Mouse (Mus musculus): ENCODE measurements around the gene Olfr1130. TPM values are rescaled to one million over a fixed set of nuclear protein-coding genes. Genes with fewer than 3 reads are reported as not detected.

The Olfr1130 gene
- polyA plus RNA-seq (2014; fragmentation: Illumina TruSeq; extraction: RNeasy Lipid Tissue Mini Kit (QIAGEN cat#74804); ENCODE audit: low replicate concordance), result not detected

DNA sequence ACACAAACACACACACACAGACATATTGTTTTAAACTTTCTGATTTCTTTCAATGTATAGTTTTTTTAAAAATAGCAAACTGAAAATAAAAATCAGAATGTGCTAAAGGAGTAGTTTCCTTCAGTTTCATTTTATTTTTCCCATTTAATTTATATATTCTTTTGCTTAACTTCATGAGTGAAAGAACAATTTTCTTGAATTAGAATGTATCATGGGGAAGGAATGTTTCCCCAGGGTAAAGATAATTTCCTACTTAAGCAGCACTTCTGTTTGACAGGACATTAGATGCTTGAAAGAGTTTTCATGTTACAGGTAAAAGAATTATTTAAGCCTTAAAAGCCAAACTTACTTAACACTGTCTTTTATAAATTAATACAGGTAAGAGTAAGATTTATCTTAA, at the start of gene Olfr1130:
Olfr1130 (plus strand) TSS at position 301 of the 400 bp plus-strand sequence.

DNA sequence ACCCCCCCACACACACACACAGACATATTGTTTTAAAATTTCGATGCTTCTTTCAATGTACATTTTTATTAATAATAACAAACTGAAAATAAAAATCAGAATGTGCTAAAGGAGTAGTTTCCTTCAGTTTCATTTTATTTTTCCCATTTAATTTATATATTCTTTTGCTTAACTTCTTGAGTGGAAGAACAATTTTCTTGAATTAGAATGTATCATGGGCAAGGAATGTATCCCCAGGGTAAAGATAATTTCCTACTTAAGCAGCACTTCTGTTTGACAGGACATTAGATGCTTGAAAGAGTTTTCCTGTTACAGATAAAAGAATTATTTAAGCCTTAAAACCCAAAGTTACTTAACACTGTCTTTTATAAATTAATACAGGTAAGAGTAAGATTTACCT, 32.4 kb upstream of the Olfr1130 start, which contains the start of gene Olfr1129:
Olfr1129 (plus strand) TSS at position 301 of the 400 bp plus-strand sequence.

DNA sequence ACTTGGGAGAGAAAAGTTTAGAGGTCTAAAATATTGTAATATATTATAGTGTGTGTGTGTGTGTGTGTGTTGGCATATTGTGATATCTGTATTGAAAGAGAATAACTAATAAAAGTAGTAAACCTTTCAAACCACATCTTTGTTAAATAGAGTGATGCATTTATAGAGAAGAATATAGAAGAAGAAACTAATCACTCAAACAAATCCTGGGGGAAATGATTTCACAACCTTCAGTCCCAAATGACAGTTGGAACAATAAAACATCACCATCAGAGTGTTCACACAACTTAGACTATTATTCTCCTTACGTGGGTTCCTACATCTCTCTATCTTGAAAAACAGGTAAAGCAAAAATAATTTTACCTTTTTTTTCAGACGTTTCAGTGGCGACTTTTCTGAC, 20.8 kb downstream of the Olfr1130 start, which contains the start of gene Olfr1131:
Olfr1131 (plus strand) TSS at position 301 of the 400 bp plus-strand sequence.

DNA sequence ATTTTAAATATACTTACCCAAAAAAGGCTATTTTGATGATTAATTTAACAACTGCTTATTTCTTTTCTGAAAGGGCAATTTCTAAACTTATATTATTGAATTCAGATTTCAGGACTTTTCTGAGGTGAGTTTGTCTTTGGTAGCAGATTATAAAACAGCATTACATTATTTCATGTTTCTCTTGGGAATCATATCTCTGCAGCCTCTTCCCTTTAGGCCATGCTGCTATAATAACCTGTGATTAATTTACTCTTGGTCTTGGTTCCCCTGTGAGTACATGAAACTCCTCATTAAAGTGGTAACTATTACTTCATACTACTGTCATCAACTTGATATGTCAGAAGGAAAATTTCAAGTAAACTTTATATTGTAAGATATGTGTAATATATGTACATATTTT, 31.4 kb downstream of the Olfr1130 start, which contains the start of gene Olfr1132:
Olfr1132 (minus strand) TSS at position 101 of the 400 bp plus-strand sequence.

DNA sequence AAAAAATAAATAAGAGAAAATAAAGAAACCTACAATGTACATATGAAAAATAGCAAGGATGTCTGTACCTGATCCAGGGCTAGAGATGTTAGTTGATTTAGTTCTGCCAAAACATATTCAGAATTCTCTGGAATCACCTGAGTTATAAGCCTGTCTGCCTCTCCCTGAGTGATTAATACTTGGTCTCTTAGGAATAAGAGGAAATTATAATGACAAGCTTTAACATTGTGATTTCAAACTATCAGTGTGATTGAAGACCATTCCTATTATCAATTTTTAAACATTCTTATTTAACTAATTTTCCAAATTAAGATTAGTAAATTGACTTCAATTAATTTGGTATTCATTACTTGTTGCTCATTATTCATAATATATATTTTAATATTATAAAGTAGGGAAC, 41.3 kb downstream of the Olfr1130 start, which contains the start of gene Olfr1133:
Olfr1133 (minus strand) TSS at position 101 of the 400 bp plus-strand sequence.

DNA sequence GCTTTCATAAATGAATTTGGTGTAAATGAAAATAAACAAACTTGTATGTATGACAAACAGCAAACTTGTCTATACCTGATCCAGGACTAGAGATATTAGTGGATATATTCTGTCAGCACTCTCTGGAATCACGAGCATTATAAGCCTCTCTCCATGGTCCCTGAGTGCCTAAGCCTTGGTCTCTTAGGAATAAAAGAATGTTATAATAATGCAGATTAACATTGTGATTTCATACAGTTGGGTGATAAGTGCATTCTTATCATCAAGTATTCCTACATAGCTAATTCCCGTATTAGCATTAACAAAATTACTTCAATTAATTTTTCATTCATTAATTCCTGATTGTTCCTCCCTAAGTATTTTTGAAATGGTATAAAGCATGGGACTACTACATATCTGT, 52.3 kb downstream of the Olfr1130 start, which contains the start of gene Olfr1134:
Olfr1134 (minus strand) TSS at position 101 of the 400 bp plus-strand sequence.

Other genes starting within 250 kb of the Olfr1130 start
- not detected for gene Olfr1121, start 236.3 kb upstream of the Olfr1130 start, polyA plus RNA-seq (2014; fragmentation: Illumina TruSeq; extraction: RNeasy Lipid Tissue Mini Kit (QIAGEN cat#74804); ENCODE audit: low replicate concordance)
- gene Olfr1122, start 220.4 kb upstream of the Olfr1130 start, polyA plus RNA-seq (2014; fragmentation: Illumina TruSeq; extraction: RNeasy Lipid Tissue Mini Kit (QIAGEN cat#74804); ENCODE audit: low replicate concordance), result not detected
- not detected for gene Olfr1123, start 189.6 kb upstream of the Olfr1130 start, polyA plus RNA-seq (2014; fragmentation: Illumina TruSeq; extraction: RNeasy Lipid Tissue Mini Kit (QIAGEN cat#74804); ENCODE audit: low replicate concordance)
- not detected for gene Olfr1124, start 175.9 kb upstream of the Olfr1130 start, polyA plus RNA-seq (2014; fragmentation: Illumina TruSeq; extraction: RNeasy Lipid Tissue Mini Kit (QIAGEN cat#74804); ENCODE audit: low replicate concordance)
- not detected for gene Olfr1126, start 152.2 kb upstream of the Olfr1130 start, polyA plus RNA-seq (2014; fragmentation: Illumina TruSeq; extraction: RNeasy Lipid Tissue Mini Kit (QIAGEN cat#74804); ENCODE audit: low replicate concordance)
- not detected for gene Pramel7, start 109.1 kb upstream of the Olfr1130 start, polyA plus RNA-seq (2014; fragmentation: Illumina TruSeq; extraction: RNeasy Lipid Tissue Mini Kit (QIAGEN cat#74804); ENCODE audit: low replicate concordance)
- not detected for gene Pramel6, start 99.6 kb upstream of the Olfr1130 start, polyA plus RNA-seq (2014; fragmentation: Illumina TruSeq; extraction: RNeasy Lipid Tissue Mini Kit (QIAGEN cat#74804); ENCODE audit: low replicate concordance)
- not detected for gene Olfr153, start 74.4 kb upstream of the Olfr1130 start, polyA plus RNA-seq (2014; fragmentation: Illumina TruSeq; extraction: RNeasy Lipid Tissue Mini Kit (QIAGEN cat#74804); ENCODE audit: low replicate concordance)
- gene Olfr1128, start 60.7 kb upstream of the Olfr1130 start, polyA plus RNA-seq (2014; fragmentation: Illumina TruSeq; extraction: RNeasy Lipid Tissue Mini Kit (QIAGEN cat#74804); ENCODE audit: low replicate concordance), result not detected
- not detected for gene Olfr1129, start 32.3 kb upstream of the Olfr1130 start, polyA plus RNA-seq (2014; fragmentation: Illumina TruSeq; extraction: RNeasy Lipid Tissue Mini Kit (QIAGEN cat#74804); ENCODE audit: low replicate concordance)
- gene Olfr1131, start 20.9 kb downstream of the Olfr1130 start, polyA plus RNA-seq (2014; fragmentation: Illumina TruSeq; extraction: RNeasy Lipid Tissue Mini Kit (QIAGEN cat#74804); ENCODE audit: low replicate concordance), result not detected
- gene Olfr1132, start 31.3 kb downstream of the Olfr1130 start, polyA plus RNA-seq (2014; fragmentation: Illumina TruSeq; extraction: RNeasy Lipid Tissue Mini Kit (QIAGEN cat#74804); ENCODE audit: low replicate concordance), result not detected
- not detected for gene Olfr1133, start 41.2 kb downstream of the Olfr1130 start, polyA plus RNA-seq (2014; fragmentation: Illumina TruSeq; extraction: RNeasy Lipid Tissue Mini Kit (QIAGEN cat#74804); ENCODE audit: low replicate concordance)
- not detected for gene Olfr1134, start 52.2 kb downstream of the Olfr1130 start, polyA plus RNA-seq (2014; fragmentation: Illumina TruSeq; extraction: RNeasy Lipid Tissue Mini Kit (QIAGEN cat#74804); ENCODE audit: low replicate concordance)
- gene Olfr1135, start 67.5 kb downstream of the Olfr1130 start, polyA plus RNA-seq (2014; fragmentation: Illumina TruSeq; extraction: RNeasy Lipid Tissue Mini Kit (QIAGEN cat#74804); ENCODE audit: low replicate concordance), result not detected
- not detected for gene Olfr1136, start 87.7 kb downstream of the Olfr1130 start, polyA plus RNA-seq (2014; fragmentation: Illumina TruSeq; extraction: RNeasy Lipid Tissue Mini Kit (QIAGEN cat#74804); ENCODE audit: low replicate concordance)
- not detected for gene Olfr1137, start 107.0 kb downstream of the Olfr1130 start, polyA plus RNA-seq (2014; fragmentation: Illumina TruSeq; extraction: RNeasy Lipid Tissue Mini Kit (QIAGEN cat#74804); ENCODE audit: low replicate concordance)
- gene Olfr1138, start 133.8 kb downstream of the Olfr1130 start, polyA plus RNA-seq (2014; fragmentation: Illumina TruSeq; extraction: RNeasy Lipid Tissue Mini Kit (QIAGEN cat#74804); ENCODE audit: low replicate concordance), result not detected
- gene Olfr1140, start 137.5 kb downstream of the Olfr1130 start, polyA plus RNA-seq (2014; fragmentation: Illumina TruSeq; extraction: RNeasy Lipid Tissue Mini Kit (QIAGEN cat#74804); ENCODE audit: low replicate concordance), result not detected
- gene Olfr1141, start 147.8 kb downstream of the Olfr1130 start, polyA plus RNA-seq (2014; fragmentation: Illumina TruSeq; extraction: RNeasy Lipid Tissue Mini Kit (QIAGEN cat#74804); ENCODE audit: low replicate concordance), result not detected
- not detected for gene Olfr152, start 173.3 kb downstream of the Olfr1130 start, polyA plus RNA-seq (2014; fragmentation: Illumina TruSeq; extraction: RNeasy Lipid Tissue Mini Kit (QIAGEN cat#74804); ENCODE audit: low replicate concordance)
- not detected for gene Olfr1143, start 194.4 kb downstream of the Olfr1130 start, polyA plus RNA-seq (2014; fragmentation: Illumina TruSeq; extraction: RNeasy Lipid Tissue Mini Kit (QIAGEN cat#74804); ENCODE audit: low replicate concordance)
- not detected for gene Olfr1145, start 203.6 kb downstream of the Olfr1130 start, polyA plus RNA-seq (2014; fragmentation: Illumina TruSeq; extraction: RNeasy Lipid Tissue Mini Kit (QIAGEN cat#74804); ENCODE audit: low replicate concordance)
- gene Olfr1148, start 224.3 kb downstream of the Olfr1130 start, polyA plus RNA-seq (2014; fragmentation: Illumina TruSeq; extraction: RNeasy Lipid Tissue Mini Kit (QIAGEN cat#74804); ENCODE audit: low replicate concordance), result not detected
- gene Olfr1150-ps1, start 237.8 kb downstream of the Olfr1130 start, polyA plus RNA-seq (2014; fragmentation: Illumina TruSeq; extraction: RNeasy Lipid Tissue Mini Kit (QIAGEN cat#74804); ENCODE audit: low replicate concordance), result not detected
- gene Olfr1151, start 249.7 kb downstream of the Olfr1130 start, polyA plus RNA-seq (2014; fragmentation: Illumina TruSeq; extraction: RNeasy Lipid Tissue Mini Kit (QIAGEN cat#74804); ENCODE audit: low replicate concordance), result not detected

All from small intestine, adult 10 weeks (tissue).